Mouse (Mus musculus): ENCODE data around the gene Plekha5.
A peak's percentile ranks its signal among the peaks of the same experiment; 100 is the strongest.
"Not testable (repeated sequence)": the region's sequence is repeated elsewhere in the genome, so short reads cannot be mapped to it uniquely, and the experiment has no call there.

The Plekha5 gene

DNA sequence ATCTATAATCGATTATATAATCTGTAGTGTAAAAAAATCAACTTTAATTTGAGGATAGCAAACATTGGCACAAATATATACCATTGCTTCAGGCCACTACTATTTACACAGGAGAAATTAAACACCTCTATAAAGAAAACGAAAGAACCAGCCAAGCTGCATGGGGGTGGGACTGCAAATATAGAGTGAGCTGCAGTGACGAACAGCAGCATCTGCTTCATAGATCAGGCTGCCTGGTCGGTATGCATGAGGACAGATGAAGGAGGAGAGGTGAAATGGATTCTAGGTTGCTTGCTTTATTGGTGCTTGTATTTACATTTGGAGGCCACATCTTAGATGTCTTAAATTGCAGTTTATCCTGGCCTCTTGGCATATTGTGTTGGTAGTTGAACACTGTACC is 66.4 kb downstream of the Plekha5 start:
- DNase-seq (ENCODE audit: low spot score in 2 of 2): no peak

DNA sequence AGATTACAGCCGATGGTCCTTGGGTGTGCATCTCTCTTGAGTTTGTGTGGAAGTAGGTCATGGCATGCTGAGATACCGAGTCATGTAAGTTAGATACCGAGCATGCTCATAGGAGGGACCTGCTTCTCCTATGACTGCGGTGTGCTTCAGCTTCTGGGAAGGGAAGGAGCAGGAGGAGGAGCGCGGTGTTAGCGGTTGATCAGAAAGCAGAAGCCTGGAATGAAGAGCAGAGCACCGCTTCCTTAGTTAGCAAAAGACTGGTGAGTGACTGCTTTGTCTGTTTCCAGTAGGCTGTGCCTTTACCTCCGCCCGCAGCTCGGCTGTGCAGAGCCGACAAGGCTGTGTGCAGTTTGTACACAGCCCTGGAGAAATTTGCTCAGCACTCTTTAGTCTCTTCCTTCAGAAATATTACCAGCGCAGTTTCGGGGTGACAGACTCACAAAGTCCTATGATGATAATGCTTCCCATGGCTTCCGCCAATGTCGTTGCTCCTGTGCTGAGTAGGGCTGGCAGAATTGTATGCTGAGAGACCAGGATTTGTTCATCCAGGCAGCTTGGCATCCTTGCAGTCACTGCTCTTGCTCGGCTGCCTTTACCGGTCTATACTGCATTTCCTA is 67.2 kb downstream of the Plekha5 start:
- no peak for DNase-seq (ENCODE audit: low spot score in 2 of 2)

DNA sequence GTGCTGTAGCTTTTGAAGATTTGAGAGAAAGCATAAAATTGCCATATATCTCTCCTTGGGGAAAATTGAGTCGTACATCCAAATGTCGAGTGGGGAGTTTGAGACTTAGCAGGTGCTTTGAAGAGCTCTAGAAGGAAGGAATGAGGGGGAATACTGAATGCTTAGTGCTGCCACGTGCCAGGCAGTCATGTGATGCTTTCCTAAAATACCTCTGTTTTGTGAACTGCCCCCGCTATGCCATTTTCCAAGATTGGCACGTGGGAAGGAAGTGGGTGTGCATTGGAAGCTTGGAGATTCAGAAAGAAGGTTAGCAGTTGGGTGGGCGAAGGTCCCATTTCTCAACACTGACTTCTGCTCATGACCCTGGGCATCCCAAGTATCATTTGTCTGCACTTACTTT is 68.2 kb downstream of the Plekha5 start:
- no peak for DNase-seq (ENCODE audit: low spot score in 2 of 2)

DNA sequence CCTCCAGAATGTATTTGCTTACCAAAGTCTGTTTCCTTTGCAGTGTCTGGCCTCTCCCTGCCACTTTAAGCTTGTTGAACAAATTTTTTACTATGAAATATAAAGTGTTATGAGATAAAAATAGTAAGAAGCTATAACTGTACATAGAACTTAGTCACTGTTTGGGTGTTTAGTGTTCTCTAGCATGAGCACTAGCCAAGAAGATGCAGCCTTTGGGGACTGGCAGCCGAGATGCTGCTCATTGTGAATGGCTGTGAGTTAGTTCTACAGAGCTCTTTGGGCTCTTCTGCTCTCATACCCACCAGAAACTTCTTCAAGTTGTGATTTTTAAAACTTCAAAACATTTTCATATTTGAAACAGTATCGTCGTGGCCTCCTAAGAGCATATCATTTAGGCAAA is 74.2 kb downstream of the Plekha5 start:
- DNase-seq (ENCODE audit: low spot score in 2 of 2): no peak

DNA sequence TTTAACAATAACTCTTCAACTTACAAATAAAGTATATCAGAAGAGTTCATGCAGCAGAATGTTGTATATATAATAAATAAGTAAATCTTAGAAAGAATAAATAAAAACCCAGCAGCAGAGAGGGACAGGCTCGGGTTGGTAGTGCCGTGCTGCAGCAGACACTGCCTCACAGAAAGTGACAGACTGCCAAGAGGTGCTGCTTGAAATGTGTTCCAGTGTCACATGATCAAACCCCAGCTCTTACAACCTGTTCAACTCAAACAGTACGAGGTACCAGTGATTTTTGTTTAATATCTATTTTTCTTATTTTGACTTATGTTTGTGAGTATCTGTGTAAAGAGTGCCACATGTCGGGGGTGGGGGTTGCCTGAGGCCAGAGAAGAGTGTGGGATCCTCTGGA is 75.1 kb downstream of the Plekha5 start:
- DNase-seq (ENCODE audit: low spot score in 2 of 2): no peak

DNA sequence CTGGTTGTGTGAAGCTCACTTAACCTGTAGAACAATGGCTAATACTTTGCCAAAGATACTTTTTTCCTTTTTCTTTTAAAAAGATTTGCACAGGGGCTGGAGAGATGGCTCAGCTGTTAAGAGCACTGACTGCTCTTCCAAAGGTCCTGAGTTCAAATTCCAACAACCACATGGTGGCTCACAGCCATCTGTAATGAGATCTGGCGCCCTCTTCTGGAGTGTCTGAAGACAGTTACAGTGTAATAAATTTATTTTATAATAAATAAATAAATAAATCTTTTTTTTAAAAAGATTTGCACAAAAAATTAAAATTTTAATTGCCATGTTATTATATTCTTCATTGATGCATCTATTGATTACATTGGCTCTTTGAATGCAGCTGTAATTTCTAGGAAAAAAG is 77.0 kb downstream of the Plekha5 start:
- not testable (repeated sequence) for DNase-seq (ENCODE audit: low spot score in 2 of 2)

DNA sequence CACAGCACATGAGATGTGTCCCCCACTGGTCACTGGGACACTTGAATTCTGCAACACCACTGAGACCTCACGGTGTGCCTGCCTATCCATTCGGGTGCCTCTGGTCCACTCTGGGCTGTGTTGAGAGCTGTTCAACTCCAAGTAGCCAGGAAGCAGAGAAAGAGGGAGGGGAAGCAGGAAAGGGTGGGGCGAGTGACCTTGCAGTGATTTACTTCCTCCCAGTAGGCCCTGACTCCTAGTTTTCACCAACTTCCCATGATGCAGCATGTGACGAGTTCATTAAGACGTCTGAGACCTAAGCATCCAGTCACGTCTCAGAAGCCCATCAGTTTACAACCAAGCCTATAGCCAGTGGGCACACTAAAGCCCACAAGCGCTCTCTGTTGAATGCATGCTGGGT is 78.0 kb downstream of the Plekha5 start:
- no peak for DNase-seq (ENCODE audit: low spot score in 2 of 2)

DNA sequence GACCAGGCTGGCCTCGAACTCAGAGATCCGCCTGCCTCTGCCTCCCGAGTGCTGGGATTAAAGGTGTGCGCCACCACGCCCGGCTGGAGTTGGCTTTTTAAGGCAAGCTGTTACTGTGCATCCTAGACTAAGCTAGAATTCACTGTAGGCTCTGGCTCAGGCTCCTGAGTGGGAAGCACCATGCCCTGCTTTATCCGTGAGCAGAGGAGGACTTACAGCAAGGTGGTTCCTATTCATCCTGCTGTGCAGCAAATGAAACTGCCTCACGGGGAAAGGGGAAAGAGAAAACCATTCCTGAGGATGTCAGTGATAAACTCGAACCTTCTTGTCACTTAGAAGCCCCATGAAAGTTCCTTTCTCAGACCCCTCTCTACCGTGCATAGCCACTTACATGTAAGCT is 80.9 kb downstream of the Plekha5 start:
- no peak for DNase-seq (ENCODE audit: low spot score in 2 of 2)

DNA sequence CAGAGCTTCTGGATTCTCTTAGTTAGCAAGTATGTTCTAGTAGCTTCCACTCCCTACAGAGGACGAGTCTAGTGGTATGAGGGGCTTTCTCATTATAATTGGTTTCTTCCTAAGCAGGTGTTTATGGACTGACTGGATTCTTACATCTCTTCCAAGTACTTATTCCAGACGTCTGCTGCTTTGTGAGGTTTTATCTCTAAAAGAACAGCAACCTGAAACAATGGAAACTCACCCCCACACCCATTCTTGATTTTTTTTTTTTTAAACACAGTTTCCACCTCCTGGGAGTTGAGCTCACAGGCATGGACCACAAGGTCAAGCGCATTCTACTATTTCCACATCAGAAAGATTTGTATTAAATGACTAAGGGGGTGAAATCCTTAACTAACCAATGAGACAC is 83.8 kb downstream of the Plekha5 start:
- DNase-seq (ENCODE audit: low spot score in 2 of 2): no peak

DNA sequence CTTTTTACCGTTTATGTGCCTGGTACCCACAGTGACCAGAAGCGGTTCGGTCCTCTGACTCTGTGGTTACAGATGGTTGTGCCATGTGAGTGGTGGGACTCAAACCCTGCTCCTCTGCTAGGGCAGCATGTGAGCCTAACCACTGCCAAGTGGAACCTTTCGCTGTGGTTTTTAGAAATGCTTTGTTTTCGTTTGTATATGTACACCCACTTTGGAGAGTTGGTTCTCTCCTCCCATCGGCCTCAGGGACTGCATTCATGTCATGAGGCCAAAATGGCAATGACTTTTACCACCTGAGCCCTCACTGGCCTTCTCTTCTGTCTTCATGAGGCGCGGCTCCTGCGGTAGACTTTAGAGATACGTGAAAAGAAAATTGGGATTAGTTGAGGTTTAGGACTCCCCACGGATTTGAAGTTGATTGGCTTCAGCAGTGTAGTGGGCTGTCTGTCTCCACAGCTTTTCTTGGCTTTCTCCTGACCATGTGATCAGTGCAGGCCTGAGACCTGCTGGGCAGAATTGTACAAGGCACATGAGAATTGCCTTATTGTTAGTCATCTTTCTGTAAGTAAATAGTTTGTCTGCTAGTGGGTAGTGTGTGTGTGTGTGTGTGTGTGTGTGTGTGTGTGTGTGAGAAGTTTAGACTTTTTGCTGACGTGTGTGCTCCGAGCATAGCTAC is 84.8 kb downstream of the Plekha5 start:
- DNase-seq (ENCODE audit: low spot score in 2 of 2): no peak

DNA sequence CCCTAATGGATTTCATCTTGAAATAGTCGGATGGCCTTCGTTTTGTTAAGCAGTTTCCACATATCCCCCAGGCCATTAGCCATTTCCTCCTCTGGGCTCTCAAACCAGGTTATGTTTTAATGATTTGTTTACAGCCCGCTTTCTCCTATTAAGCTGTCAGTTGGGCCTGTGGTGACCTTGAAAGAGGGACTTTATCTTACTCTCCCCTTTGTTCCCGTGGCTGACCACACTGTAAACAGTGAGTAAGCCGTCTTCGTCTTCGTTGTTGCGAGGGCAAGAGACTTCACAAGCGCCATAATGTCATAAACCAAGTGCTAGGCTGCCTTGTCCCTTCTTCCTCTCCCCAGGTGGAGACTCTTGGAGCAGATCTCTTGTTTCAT is 85.3 kb downstream of the Plekha5 start:
- DNase-seq (ENCODE audit: low spot score in 2 of 2): no peak

DNA sequence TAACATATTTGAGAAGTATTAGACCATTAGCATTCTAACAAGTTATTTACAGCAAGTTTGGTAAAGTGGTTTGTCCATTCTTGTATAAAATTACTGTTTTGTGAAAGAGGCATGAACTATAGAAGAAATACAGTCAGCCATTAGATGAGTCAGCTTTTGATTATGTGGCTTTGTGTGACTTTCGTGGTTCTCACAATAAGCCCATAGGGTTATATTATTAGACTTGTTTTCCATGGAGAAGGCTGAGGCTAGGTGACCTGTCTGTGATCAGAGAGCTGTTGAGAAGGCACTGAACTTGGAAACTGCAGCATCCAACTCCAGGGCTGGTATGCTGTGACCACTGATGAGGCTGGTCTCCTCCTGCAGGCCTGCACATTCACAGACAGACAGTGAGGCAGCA is 88.2 kb downstream of the Plekha5 start:
- DNase-seq (ENCODE audit: low spot score in 2 of 2): no peak

DNA sequence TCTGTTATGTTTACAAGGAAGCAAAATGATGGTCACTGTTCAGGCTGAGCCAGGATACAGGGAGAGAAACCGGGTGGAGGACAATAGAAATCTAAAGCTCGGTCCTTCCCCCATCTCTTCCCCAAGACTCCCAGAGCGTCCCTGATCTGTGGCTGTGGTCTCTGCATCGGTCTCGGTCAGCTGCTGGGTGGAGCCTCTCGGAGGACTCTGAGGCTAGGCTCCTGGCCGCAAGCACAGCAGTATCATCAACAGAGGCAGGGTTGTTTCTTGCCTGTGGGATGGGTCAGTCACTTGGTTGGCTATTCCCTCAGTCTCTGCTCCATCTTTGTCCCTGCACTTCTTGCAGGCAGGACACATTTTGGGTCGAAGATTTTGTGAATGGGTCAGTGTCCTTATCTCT is 88.6 kb downstream of the Plekha5 start:
- DNase-seq (ENCODE audit: low spot score in 2 of 2): no peak

DNA sequence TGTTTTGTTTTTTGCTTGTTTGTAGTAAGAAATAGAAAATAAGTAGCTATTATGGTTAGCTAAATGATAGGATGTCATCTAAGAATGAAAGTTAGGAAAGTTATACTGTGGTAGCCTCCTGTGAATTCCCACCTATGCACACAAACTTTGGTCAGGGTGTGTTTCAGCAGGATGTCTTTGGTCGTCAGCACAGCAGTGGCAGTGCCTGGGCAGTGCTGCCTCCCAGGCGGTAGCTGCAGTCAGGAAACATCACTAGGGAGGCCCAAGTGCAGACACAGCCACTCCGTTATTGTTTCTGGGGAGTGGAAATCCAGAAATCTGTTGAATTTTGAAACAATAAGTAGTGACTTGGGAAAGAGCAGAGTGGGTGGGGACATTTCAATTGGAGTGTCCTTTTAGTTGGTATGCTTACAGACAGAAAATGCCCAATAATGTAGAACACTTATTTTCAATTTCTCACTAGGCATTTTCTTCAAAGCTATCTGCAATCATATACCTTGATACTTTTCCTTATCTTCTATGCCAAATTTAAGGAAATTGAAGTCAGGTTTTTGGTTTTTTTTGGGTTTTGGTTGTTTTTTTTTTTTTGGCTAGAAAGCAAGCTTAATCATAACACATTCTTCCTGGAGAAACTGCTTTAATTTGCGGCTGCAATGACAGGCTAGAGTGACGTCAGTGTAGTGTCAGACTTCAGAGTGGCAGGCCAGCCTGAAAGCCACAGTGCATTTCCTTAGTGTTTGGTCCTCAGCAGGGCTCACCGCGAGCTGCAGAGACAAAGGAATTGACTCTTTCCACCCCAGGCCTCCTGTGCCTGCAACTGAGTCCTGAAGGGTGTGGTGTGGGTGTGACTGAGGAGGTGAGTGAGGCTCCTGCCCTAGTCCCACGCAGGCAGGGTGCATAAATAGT is 90.6 kb downstream of the Plekha5 start:
- DNase-seq (ENCODE audit: low spot score in 2 of 2): no peak

DNA sequence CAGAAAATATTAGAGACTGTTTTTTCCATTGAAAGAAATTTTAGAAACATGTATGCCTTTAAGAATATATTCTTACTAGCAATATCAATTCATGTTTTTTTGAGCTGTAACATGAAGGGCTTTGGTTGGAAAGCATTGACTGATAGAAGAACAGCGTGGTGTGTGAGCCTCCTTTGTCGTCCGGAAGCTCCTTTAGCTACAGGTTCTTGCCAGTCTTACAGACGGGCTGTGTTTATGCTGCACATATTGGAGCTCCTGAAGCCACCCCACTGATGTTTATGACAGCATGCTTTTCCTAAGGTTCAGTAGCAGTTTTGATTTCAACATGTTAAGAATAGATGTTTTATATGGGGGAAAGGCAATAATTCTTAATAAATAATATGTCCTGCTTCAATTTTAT is 91.7 kb downstream of the Plekha5 start:
- DNase-seq (ENCODE audit: low spot score in 2 of 2): no peak

DNA sequence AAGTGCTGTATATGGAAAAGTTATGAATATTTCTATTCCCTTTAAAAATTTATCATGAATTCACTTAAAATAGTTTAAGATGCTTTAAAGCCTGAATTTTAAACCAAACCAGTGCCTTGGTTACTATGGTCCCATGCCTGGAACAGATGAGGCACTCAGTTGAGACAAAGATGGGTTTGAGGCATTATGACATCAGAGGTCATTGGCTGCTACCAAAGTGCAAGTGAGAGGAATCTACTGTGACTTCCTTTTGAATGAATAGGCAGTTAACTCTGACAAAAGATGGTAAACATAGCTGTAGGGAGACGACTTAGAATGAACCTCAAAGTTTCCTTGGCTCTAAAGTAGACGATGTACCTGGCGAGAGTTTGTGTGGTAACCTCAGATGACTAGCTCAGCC is 92.3 kb downstream of the Plekha5 start:
- no peak for DNase-seq (ENCODE audit: low spot score in 2 of 2)

DNA sequence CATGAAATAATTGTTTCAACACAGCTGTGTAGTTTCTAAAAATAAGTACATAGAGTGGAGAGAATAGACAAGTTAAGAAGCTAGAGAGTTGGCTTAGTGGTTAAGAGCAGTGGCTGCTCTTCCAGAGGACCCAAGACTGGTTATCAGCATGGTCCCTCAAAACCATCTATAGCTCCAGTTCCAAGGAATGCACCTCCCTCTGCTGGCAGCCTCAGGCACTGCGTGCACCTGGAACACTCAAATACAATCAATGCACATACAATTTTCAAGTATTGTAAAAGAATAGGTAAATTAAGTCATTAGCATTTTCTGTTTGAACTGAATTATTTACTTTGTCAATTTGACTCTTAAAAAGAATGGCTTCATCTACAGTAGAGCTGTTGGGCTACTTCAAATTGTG is 93.3 kb downstream of the Plekha5 start:
- DNase-seq (ENCODE audit: low spot score in 2 of 2): peak in 1 of 2 experiments; percentile 58

DNA sequence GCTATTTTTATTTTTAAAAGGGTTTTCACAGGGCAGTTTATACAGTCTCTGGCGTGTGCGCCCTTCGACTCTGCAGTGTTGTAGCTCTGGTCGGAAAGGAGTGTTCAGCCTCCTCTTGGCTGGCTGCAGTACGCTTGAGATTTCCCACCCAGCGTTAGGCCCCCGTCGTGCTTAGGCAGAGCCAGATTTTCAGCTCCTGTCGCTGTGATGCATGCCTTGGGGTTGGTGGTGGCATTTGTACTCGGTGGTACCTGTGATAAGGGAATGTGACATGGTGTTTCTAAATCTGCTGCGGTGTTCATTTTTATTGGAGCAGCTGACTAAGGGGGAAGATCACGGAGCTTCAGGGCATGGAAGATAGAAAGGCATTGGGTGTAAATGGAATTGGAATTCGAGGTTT is 95.2 kb downstream of the Plekha5 start:
- DNase-seq (ENCODE audit: low spot score in 2 of 2): no peak

DNA sequence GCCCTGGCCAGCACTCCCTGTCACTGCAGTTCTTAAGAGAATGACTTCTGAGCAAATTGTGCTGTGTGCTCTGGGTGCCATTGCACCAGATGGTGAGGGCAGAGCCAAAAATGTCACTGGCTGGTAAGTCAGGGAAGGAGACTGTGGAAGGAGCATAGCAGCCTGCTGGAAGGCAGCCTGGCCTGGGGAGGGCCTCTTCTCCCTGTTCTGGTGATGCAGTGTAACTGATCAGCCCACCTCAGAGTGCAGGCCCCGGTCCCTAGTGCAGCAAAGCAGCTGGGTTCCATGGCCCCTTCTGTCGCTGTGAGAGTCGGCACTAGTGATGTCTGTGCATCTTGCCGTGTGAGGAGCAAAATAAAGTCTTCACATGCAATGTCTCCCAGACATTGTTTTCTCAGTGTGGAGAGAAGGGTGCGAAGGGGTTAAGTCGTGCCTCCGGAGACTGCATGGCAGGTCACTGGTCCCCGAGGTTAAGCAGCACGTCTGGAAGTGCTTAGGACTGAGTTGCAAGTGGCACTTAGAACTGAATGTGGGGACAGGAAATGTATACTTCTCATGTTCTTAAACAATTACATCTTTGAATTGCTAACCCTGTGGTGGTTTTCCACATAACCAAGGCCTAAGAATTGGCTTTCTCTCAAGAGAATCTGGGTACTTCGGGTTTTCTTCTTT is 95.8 kb downstream of the Plekha5 start:
- DNase-seq (ENCODE audit: low spot score in 2 of 2): no peak

DNA sequence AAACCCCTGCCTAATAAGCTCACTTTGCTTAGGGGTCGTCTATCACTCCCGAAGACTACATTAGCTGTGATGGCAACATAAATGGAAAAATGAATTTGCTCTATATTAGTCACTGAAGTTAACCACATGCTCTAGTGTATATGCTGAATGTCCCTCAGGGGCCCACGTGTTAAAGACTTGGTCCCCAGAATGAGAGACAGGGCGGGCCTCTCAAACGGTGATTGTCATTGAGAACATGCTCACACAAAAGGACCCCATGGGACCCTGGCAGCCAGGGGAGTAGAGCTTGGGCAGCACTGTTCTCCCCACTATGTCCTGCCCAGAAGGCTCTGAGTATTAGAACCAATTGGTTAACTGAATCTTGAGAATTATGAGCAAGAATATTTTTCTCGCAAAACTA is 97.1 kb downstream of the Plekha5 start:
- DNase-seq (ENCODE audit: low spot score in 2 of 2): no peak

DNA sequence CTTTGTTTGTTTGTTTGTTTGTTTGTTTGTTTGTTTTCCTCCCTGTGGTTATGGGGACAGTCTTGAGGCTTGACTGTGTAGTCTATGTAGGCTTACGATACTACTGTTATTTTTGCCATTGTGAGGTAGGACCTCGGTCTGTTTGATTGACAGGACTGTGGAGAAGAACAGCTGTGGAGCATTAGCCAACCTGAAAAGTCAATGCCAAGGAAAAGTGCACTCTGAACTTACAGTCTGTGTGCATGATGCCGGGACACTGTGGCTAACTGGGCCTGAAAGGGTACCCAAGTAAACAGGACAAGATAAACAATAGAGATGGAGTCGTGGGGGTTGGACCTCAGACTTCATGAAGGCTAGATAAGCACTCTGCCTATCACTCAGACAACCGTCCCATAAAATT is 98.0 kb downstream of the Plekha5 start:
- no peak for DNase-seq (ENCODE audit: low spot score in 2 of 2)

DNA sequence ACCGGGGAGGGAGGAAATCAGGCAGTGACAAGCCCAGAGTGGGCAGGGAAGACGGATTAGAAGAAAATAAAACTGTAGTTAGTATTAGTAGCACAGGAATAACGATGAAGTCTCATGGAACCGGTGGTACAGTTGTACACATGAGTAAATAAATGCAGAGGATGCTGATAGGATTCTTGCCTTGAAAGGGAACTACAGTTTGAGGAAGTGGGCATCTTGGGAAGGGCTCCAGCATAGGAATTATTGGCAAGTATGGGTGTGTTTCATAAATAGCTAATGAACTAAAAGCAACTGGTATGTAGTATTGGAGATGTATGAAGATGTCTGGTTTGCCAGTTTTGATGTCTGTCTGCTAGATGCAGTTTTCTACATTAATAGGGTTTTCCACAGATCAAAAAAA is 99.7 kb downstream of the Plekha5 start:
- DNase-seq (ENCODE audit: low spot score in 2 of 2): no peak

Measured in spleen, postnatal 10 days (tissue).